Mouse (Mus musculus) cerebellum, adult 9-11 months (tissue): ENCODE data around the gene Hectd3.

Experiments used
- DNase-seq: peaks from one replicate; pipeline ENCODE4 v3.0.0; 2022

Gene Hectd3

DNA sequence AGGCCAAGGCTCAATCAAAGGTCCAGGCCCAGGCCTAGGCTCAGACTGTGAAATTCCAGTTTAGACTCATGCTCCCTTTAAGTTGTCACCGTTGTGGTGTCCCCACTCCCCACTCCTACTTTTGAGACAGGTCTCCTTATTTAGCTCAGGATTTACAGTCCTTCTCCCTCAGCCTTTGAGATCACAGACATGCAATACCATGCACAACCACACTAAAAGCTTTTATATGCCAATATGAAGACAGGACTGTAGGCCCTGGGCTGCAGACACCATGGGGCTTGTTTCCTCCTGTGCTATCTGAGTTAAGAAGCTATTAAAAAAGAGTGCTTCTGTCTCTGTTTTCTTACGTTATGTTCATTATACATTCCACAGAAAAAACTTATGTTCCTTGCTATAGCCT is 22.6 kb downstream of the Hectd3 start:
- no peak for DNase-seq

DNA sequence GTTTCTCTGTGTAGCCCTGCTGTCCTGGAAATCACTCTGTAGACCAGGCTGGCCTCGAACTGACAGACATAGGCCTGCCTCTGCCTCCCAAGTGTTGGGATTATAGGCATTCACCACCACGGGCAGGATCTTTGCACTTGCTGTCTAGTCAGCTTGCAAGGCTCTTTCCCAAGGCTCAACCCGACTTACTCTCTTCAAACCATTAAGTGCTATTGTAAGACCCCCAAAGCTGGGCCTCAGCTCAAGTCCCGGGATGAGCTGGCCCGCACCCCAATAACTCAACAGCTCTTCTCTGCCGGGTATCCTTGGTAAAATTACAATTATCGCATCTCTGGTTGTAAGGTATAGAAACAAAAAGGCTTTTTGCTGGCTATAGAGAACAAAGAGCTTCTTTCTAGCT is 23.2 kb downstream of the Hectd3 start:
- no peak for DNase-seq

DNA sequence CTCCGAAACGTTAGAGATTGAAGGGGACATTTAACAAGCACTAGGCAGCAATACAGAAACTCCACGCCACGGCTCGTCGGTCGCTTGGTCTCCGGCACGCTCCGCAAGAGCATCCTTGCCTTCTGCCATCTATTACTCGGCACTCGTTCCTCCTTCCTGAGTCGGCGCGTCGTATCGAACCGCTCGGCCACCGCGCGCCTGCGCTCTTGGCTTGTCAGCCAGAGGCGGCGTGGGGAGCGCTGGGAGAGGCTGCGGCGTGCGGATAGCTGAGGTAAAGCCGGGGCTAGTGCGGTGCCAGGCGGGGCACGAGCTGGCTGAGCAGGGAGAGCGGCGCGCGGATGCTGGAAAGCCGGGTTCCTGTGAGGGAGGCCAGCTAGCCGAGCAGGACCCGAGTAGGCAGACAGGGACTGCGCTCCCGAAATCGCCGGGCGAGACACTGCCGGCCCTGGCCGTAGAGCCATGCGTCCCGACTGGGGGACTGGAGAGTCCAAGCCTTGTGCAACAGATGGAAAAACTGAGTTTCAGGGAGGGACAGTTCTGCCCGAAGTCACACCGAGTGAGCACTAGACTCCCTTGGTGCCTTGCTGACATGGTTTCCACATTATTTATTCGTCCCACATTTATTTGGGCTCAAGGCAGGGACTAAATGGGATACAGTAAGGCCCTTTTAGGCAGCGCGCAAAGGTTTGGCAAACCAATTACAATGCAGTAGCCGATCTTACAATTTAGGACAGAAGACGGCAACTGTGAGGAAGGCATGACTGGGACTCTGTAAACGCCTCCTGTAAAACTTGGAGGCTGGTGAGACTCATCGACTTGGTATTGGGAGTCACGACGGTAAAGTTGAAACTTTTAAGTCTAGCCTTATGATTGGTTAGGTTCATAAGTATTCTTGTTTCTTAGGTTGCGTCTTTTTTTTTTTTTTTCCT is 24.4 kb downstream of the Hectd3 start, which contains the start of gene Eif2b3:
Gene Eif2b3, plus strand, starts transcription at position 197 of the 929 bp plus-strand sequence.
- peak; percentile 91 for DNase-seq

DNA sequence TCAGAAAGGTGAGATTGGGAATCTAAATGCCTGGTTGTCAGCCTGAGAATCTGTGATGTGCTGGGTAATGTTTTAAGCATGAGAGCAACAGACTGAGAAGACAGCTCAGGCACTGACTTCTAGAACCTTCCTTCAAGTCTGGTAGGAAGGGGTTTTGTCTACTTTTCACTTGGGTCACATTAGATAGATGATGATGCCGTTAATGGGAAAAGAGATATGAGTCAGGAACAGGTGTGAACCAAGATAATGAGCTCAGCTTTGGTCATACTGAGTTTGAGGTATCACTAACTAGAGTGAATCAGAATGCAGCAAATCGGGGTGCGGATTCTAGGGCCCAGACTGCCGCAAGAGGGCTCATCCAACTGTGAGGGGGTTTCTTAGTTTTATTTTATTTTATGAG is 28.4 kb downstream of the Hectd3 start:
- no peak for DNase-seq

DNA sequence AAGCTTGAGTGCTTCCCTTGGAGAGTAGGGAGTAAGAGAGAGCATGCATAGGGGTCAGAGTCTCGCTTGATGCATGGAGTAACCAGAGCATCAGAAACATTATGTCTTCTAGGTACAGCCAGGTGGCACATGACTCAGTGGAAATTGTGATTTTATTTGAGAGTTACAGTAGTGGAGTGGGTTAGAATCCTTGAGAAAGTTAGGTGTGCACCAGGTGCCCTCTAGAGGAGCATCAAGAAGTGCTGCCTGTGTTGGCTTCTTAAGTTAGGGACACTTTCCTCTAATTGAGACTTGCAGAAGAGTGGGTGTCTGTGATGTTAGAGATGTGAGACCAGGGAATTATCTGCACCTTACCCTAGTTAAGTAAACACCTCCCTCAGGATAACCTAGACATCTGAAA is 36.0 kb downstream of the Hectd3 start:
- DNase-seq, result no peak

DNA sequence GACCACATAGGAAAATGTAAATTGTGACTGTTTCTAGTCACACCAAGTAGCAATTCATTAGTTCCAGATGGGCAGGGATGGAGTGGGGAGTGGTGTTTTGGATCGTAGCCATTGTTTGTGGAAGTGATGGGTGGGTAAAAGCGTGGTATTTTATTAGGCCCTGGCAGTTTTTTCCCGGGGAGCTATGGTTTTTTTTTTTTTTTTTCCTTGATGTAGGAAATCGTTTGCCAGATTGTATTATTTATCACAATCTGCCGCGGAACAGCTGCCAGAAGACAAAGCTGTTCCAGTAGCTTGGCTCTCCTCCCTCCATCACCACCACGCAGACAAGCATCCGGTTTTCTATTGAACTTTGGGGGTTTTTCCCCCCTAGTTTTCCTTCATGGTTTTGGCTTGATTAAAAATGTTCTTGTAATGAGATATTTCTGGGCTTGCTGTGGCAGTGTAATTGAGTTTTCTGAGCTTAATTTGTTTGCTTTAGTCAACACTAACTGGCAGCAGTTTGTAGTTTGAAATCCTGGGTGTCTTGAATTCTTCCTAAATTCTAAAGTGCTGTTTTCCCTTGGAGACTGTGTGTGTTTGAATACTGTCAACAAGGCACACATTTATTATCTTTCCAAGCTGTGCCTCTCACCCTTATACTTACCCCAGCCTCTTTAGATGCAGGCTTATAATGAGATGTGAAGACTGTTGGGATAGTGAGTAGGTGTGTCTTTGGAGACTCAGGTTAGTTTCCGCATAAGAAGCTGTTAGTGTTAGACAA is 45.0 kb downstream of the Hectd3 start:
- DNase-seq, result peak; percentile 42

DNA sequence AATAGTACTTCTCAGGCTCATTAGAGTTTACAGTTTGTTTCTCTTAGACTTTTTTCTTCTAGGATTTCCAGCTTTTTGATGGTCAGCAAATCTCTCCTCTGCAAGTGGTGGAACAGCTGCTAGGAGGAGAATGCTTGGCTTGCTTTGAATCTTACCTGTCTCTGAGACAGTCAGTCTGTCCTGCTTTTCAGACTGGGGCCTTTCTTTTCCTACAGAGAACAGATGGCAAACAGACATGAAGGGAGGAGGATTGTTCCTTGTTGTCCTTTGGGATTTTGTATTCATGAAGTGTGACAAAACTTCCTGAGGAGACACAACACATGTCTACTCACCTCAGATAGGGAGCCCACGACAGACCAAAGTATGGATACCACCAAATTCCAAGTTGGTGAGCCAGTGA is 45.7 kb downstream of the Hectd3 start:
- DNase-seq, result no peak

DNA sequence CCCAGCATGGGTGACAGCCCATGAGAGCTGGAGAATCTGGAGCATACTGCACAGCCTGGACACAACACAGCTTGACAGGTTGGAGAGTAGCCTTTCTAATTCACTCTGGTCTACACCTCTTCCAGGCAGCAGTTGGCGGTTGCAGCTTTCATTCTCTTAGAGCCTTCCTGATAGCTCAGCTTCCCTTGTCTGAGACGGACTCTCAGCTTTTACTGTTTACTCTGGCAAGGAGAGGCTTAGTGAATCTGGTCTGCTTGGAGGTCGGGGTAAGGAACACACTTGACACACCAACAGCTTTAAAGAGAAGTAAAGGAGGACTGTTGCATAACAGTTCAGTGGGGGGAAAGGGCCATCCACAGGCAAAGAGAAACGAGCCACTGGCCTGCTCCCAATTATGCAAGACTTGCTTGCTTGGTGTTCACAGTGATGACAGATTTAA is 46.2 kb downstream of the Hectd3 start:
- peak; percentile 45 for DNase-seq

DNA sequence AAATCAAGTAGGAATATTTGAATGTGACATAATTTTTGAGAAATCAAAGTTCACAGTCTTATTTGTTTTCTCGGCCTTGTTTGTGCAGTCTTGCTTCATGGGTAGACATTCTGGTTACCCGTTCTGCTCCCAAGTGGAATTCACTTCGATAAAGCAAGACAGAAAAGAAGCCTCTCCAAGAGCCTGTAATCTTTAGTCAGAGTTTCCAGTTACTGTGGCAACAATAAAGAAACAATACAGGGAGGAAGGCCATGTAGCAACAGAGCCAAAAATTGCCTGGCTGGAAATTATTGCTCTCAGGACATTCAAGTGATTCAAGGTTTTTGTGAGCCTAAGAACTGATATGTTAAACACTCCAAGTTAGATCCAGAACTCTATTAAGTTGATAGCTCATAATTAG is 53.7 kb downstream of the Hectd3 start:
- DNase-seq, result no peak

DNA sequence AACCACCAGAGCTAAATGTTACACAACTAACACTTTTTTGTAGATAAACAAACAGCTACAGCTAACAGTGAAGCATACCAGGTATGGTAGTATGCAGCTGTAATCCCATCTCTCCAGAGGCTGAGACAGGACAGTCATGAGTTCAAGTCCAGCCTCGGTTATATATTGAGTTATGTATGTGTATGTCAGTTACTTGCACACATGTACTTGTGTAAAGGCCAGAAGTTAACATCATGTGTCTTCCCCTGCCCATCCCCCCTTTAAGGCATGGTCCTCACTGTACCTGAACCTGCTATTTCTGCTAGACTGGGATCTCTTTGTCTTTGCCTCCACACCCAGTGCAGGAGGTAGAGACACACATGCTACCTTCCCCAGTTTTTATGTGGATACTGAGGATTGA is 54.4 kb downstream of the Hectd3 start:
- DNase-seq, result no peak

DNA sequence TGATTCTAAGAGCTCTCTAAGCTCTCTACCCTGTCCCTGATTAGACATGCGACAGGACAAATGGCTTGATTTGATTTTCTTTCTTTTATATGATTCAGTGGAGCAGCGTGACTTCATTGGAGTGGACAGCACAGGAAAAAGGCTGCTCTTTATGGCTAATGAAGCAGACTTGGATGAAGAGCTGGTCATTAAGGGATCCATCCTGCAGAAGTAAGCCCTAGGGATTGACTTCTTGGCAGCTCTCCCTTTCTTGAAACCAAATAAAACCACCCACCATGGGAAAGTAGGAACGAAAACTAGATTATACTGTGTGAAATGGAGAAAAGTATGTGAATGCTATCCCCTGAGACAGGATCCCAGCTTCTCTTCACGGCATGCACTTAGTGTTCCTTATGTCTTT is 57.5 kb downstream of the Hectd3 start:
- no peak for DNase-seq

DNA sequence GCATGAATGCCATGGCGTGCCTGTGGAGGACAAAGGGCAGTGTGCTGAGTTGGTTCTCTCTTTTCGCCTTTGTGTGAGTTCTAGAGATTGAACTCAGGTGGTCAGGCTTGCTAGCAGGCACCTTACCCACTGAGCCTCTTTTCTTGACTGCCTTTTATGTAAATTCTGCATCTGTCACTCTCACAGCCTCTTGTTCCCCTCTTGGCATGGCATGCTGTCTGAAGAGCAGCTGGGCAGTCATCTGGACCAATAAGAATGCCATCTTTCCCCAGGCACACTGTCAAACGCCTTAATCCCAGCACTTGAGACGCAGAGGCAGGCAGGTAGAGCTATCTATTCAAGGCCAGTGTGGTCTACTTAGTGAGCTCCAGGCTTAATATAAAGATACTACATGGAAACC is 58.8 kb downstream of the Hectd3 start:
- DNase-seq, result no peak
